Mouse (Mus musculus): ENCODE data around the gene Kpna7. TPM values are rescaled to one million over a fixed set of nuclear protein-coding genes. Genes with fewer than 3 reads are reported as not detected.
"Not testable (repeated sequence)": the region's sequence is repeated elsewhere in the genome, so short reads cannot be mapped to it uniquely, and the experiment has no call there.

The Kpna7 gene
- polyA plus RNA-seq, 1 experiment from 2014 or later, result not detected

- no peak overlapping the region for H3K27ac ChIP-seq (ENCODE audit: low read length)
- ATAC-seq, result no peak
- WGBS, result 92% methylated on average over 3 of the region's 3 CpGs
- H3K27me3 ChIP-seq (ENCODE audit: control insufficient read depth, insufficient read depth, low read depth, low read length), result no peaks in the 10 kb centered on the region
- no peak overlapping the region for H3K9ac ChIP-seq (ENCODE audit: low read depth, low read length)
- no peak overlapping the region for H3K4me3 ChIP-seq (ENCODE audit: low read depth, low read length)
- H3K4me1 ChIP-seq (ENCODE audit: control insufficient read depth, insufficient read depth, low read length), result peaks cover 3% of the 10 kb centered on the region
- no peaks in the 10 kb centered on the region for H3K9me3 ChIP-seq (replicated peaks; ENCODE audit: control insufficient read depth, low read length, poor library complexity, severe bottlenecking)
- H3K36me3 ChIP-seq (ENCODE audit: control insufficient read depth, insufficient read depth, low read length), result peaks cover 23% of the 10 kb centered on the region
- no peak overlapping the region for H3K4me2 ChIP-seq (ENCODE audit: low read length)
These were observed 6.0 kb upstream of the Kpna7 start for GRCm38 (mm10) chr5:145089878-145090277.

GRCm38 (mm10) chr5:145088186-145088585 is 4.4 kb upstream of the Kpna7 start:
- no peak overlapping the region for H3K9ac ChIP-seq (ENCODE audit: low read depth, low read length)
- no peak overlapping the region for H3K4me2 ChIP-seq (ENCODE audit: low read length)
- H3K9me3 ChIP-seq (replicated peaks; ENCODE audit: control insufficient read depth, low read length, poor library complexity, severe bottlenecking), result no peaks in the 10 kb centered on the region
- H3K36me3 ChIP-seq (ENCODE audit: control insufficient read depth, insufficient read depth, low read length), result peaks cover 12% of the 10 kb centered on the region
- H3K4me3 ChIP-seq (ENCODE audit: low read depth, low read length), result no peak overlapping the region
- ATAC-seq, result no peak
- H3K4me1 ChIP-seq (ENCODE audit: control insufficient read depth, insufficient read depth, low read length), result peaks cover 9% of the 10 kb centered on the region
- 98% methylated on average over 2 of the region's 2 CpGs for WGBS
- H3K27me3 ChIP-seq (ENCODE audit: control insufficient read depth, insufficient read depth, low read depth, low read length), result no peaks in the 10 kb centered on the region
- no peak overlapping the region for H3K27ac ChIP-seq (ENCODE audit: low read length)

- no peak for ATAC-seq
These were observed 992 bp upstream of the Kpna7 start for GRCm38 (mm10) chr5:145084822-145085221.

GRCm38 (mm10) chr5:145083201-145083600 is 629 bp downstream of the Kpna7 start:
- not testable (repeated sequence) for H3K4me1 ChIP-seq (ENCODE audit: control insufficient read depth, insufficient read depth, low read length); H3K27me3 ChIP-seq (ENCODE audit: control insufficient read depth, insufficient read depth, low read depth, low read length); H3K36me3 ChIP-seq (ENCODE audit: control insufficient read depth, insufficient read depth, low read length); H3K9me3 ChIP-seq (replicated peaks; ENCODE audit: control insufficient read depth, low read length, poor library complexity, severe bottlenecking)
- H3K4me2 ChIP-seq (ENCODE audit: low read length), result peak overlapping the region; percentile 85
- ATAC-seq, result peak; percentile 57; the same call in 1 of the 2 replicates
- peak overlapping the region; percentile 85 for H3K27ac ChIP-seq (ENCODE audit: low read length)
- H3K9ac ChIP-seq (ENCODE audit: low read depth, low read length), result peak overlapping the region; percentile 94
- WGBS, result 56% methylated on average over 6 of the region's 6 CpGs
- H3K4me3 ChIP-seq (ENCODE audit: low read depth, low read length), result peak overlapping the region; percentile 80

More at GRCm38 (mm10) chr5:145084822-145085221, 992 bp upstream of the Kpna7 start:
- H3K27ac ChIP-seq (ENCODE audit: low read length), result no peak overlapping the region
- WGBS, result 76% methylated on average over 2 of the region's 2 CpGs
- H3K27me3 ChIP-seq (ENCODE audit: control insufficient read depth, insufficient read depth, low read depth, low read length), result no peaks in the 10 kb centered on the region
- H3K4me2 ChIP-seq (ENCODE audit: low read length), result peak overlapping the region; percentile 85
- peak overlapping the region; percentile 94 for H3K9ac ChIP-seq (ENCODE audit: low read depth, low read length)
- no peaks in the 10 kb centered on the region for H3K9me3 ChIP-seq (replicated peaks; ENCODE audit: control insufficient read depth, low read length, poor library complexity, severe bottlenecking)
- H3K36me3 ChIP-seq (ENCODE audit: control insufficient read depth, insufficient read depth, low read length), result no peaks in the 10 kb centered on the region
- H3K4me1 ChIP-seq (ENCODE audit: control insufficient read depth, insufficient read depth, low read length), result peaks cover 9% of the 10 kb centered on the region
- H3K4me3 ChIP-seq (ENCODE audit: low read depth, low read length), result peak overlapping the region; percentile 80; the same call in 1 of the 2 replicates

- Histone ChIP-seq H3K9me3 (replicated peaks; ENCODE audit: control insufficient read depth, low read length, poor library complexity, severe bottlenecking) (no peaks in the 10 kb centered on the region), H3K36me3 (ENCODE audit: control insufficient read depth, insufficient read depth, low read length) (no peaks in the 10 kb centered on the region), H3K27ac (ENCODE audit: low read length) (no peak overlapping the region), H3K4me3 (ENCODE audit: low read depth, low read length) (no peak overlapping the region), H3K4me1 (ENCODE audit: control insufficient read depth, insufficient read depth, low read length) (peaks cover 9% of the 10 kb centered on the region), H3K4me2 (ENCODE audit: low read length) (no peak overlapping the region), H3K27me3 (ENCODE audit: control insufficient read depth, insufficient read depth, low read depth, low read length) (no peaks in the 10 kb centered on the region), H3K9ac (ENCODE audit: low read depth, low read length) (no peak overlapping the region)
- ATAC-seq, result no peak
- 92% methylated on average over 10 of the region's 10 CpGs for WGBS
These were observed 1.8 kb downstream of the Kpna7 start for GRCm38 (mm10) chr5:145081866-145082613.

GRCm38 (mm10) chr5:145075081-145075480 is 8.7 kb downstream of the Kpna7 start:
- WGBS, result 61% methylated on average over 3 of the region's 3 CpGs
- Histone ChIP-seq H3K4me3 (ENCODE audit: low read depth, low read length) (no peak overlapping the region), H3K9me3 (replicated peaks; ENCODE audit: control insufficient read depth, low read length, poor library complexity, severe bottlenecking) (no peaks in the 10 kb centered on the region), H3K27me3 (ENCODE audit: control insufficient read depth, insufficient read depth, low read depth, low read length) (no peaks in the 10 kb centered on the region), H3K27ac (ENCODE audit: low read length) (no peak overlapping the region), H3K9ac (ENCODE audit: low read depth, low read length) (no peak overlapping the region), H3K4me2 (ENCODE audit: low read length) (no peak overlapping the region), H3K36me3 (ENCODE audit: control insufficient read depth, insufficient read depth, low read length) (no peaks in the 10 kb centered on the region), H3K4me1 (ENCODE audit: control insufficient read depth, insufficient read depth, low read length) (no peaks in the 10 kb centered on the region)
- ATAC-seq, result no peak

GRCm38 (mm10) chr5:145071342-145071741 is 12.5 kb downstream of the Kpna7 start:
- H3K27ac ChIP-seq (ENCODE audit: low read length), result no peak overlapping the region
- H3K36me3 ChIP-seq (ENCODE audit: control insufficient read depth, insufficient read depth, low read length), result no peaks in the 10 kb centered on the region
- H3K9me3 ChIP-seq (replicated peaks; ENCODE audit: control insufficient read depth, low read length, poor library complexity, severe bottlenecking), result no peaks in the 10 kb centered on the region
- no peak for ATAC-seq
- WGBS, result 50% methylated on average over 6 of the region's 6 CpGs
- no peaks in the 10 kb centered on the region for H3K27me3 ChIP-seq (ENCODE audit: control insufficient read depth, insufficient read depth, low read depth, low read length)
- H3K4me2 ChIP-seq (ENCODE audit: low read length), result no peak overlapping the region
- no peaks in the 10 kb centered on the region for H3K4me1 ChIP-seq (ENCODE audit: control insufficient read depth, insufficient read depth, low read length)
- H3K9ac ChIP-seq (ENCODE audit: low read depth, low read length), result no peak overlapping the region
- no peak overlapping the region for H3K4me3 ChIP-seq (ENCODE audit: low read depth, low read length)

GRCm38 (mm10) chr5:145069707-145070106 is 14.1 kb downstream of the Kpna7 start:
- ATAC-seq, result no peak

GRCm38 (mm10) chr5:145068863-145069262 is 15.0 kb downstream of the Kpna7 start:
- no peak overlapping the region for H3K9ac ChIP-seq (ENCODE audit: low read depth, low read length)
- no peaks in the 10 kb centered on the region for H3K9me3 ChIP-seq (replicated peaks; ENCODE audit: control insufficient read depth, low read length, poor library complexity, severe bottlenecking)
- no peak overlapping the region for H3K4me3 ChIP-seq (ENCODE audit: low read depth, low read length)
- no peak overlapping the region for H3K4me2 ChIP-seq (ENCODE audit: low read length)
- no peaks in the 10 kb centered on the region for H3K36me3 ChIP-seq (ENCODE audit: control insufficient read depth, insufficient read depth, low read length)
- ATAC-seq, result no peak
- 55% methylated on average over 3 of the region's 3 CpGs for WGBS
- no peaks in the 10 kb centered on the region for H3K4me1 ChIP-seq (ENCODE audit: control insufficient read depth, insufficient read depth, low read length)
- no peak overlapping the region for H3K27ac ChIP-seq (ENCODE audit: low read length)
- no peaks in the 10 kb centered on the region for H3K27me3 ChIP-seq (ENCODE audit: control insufficient read depth, insufficient read depth, low read depth, low read length)

More at GRCm38 (mm10) chr5:145069707-145070106, 14.1 kb downstream of the Kpna7 start:
- Histone ChIP-seq H3K36me3 (ENCODE audit: control insufficient read depth, insufficient read depth, low read length) (no peaks in the 10 kb centered on the region), H3K4me3 (ENCODE audit: low read depth, low read length) (no peak overlapping the region), H3K4me2 (ENCODE audit: low read length) (no peak overlapping the region), H3K27me3 (ENCODE audit: control insufficient read depth, insufficient read depth, low read depth, low read length) (no peaks in the 10 kb centered on the region), H3K4me1 (ENCODE audit: control insufficient read depth, insufficient read depth, low read length) (no peaks in the 10 kb centered on the region), H3K27ac (ENCODE audit: low read length) (no peak overlapping the region), H3K9me3 (replicated peaks; ENCODE audit: control insufficient read depth, low read length, poor library complexity, severe bottlenecking) (no peaks in the 10 kb centered on the region), H3K9ac (ENCODE audit: low read depth, low read length) (no peak overlapping the region)
- under 1% methylated on average over 5 of the region's 5 CpGs for whole genome bisulfite sequencing

Data from midbrain, embryonic 16.5 days (tissue).